Mouse (Mus musculus): ENCODE measurements around the gene Kctd21. TPM values are rescaled to one million over a fixed set of nuclear protein-coding genes. Genes with fewer than 3 reads are reported as not detected.

Gene Kctd21
- polyA plus RNA-seq, 1 experiment from 2014 or later, result 6.4 TPM

DNA sequence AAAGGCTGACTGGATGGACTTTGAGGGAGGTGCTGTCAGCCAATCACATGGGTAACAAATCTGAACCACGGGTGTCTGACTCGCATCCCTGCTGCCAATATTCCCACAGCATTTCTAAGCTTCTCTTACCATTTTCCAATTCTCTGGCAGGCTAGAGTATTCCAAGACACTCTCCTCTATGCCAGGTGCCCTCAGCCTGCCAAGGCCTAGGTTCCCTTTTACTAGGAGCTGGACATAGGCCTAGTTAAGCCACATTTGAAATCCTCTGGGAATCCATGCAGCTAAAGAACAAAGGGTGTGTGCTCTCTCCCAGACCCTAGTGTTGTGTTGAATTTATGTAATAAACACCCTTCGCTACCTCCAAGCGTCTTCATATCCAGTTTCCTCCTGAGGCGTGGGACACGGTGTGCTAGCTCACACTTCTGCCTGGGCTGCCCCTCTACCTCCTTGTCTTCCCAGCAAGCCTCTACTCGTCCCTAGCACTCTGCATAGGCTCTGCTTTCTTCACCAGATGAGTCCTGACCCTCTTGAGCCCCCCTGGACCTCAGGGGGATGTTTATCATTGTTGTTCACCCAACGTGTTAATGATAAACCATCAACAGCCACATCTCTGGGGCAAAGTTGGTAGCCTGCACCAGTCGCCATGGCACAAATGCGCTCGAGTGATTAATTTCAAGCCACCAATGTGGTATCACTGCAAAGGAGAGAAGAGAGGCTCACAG is 19.8 kb downstream of the Kctd21 start:
- WGBS, result 88% methylated on average over 11 of the region's 11 CpGs
- no peak for ATAC-seq (ENCODE audit: low FRiP score)
- Histone ChIP-seq H3K27me3 (replicated peaks) (no peaks in the 10 kb centered on the region), H3K9me3 (replicated peaks) (no peaks in the 10 kb centered on the region), H3K4me3 (replicated peaks) (no peak overlapping the region), H3K4me2 (no peak overlapping the region), H3K9ac (replicated peaks) (no peak overlapping the region), H3K4me1 (no peaks in the 10 kb centered on the region; the same call in 1 of the 2 replicates), H3K27ac (replicated peaks) (no peak overlapping the region), H3K36me3 (peaks cover 8% of the 10 kb centered on the region)

DNA sequence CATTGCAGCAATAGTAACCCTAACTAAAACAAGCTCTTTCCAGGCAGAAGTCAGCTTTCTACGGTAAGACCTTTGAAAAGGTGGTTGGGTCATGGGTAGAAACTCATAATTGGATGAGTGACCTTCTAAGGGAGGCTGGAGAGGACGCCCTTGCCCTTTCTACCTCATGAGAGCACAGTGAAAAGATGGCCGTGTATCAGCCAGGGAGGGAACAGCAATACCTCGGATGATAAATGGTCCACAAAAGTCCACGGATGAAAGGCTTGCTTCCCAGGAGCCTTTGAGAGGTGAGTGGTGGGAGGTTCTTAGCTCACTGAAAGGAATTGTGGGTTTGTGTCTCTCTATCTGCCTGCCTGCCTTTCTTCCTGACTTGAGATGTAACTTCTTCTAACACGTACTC is 21.2 kb downstream of the Kctd21 start:
- Histone ChIP-seq H3K9ac (replicated peaks) (no peak overlapping the region), H3K4me1 (no peaks in the 10 kb centered on the region; the same call in 1 of the 2 replicates), H3K9me3 (replicated peaks) (no peaks in the 10 kb centered on the region), H3K4me3 (replicated peaks) (no peak overlapping the region), H3K27me3 (replicated peaks) (no peaks in the 10 kb centered on the region), H3K4me2 (no peak overlapping the region), H3K27ac (replicated peaks) (no peak overlapping the region), H3K36me3 (no peaks in the 10 kb centered on the region)
- no peak for ATAC-seq (ENCODE audit: low FRiP score)
- 91% methylated on average over 6 of the region's 6 CpGs for WGBS

DNA sequence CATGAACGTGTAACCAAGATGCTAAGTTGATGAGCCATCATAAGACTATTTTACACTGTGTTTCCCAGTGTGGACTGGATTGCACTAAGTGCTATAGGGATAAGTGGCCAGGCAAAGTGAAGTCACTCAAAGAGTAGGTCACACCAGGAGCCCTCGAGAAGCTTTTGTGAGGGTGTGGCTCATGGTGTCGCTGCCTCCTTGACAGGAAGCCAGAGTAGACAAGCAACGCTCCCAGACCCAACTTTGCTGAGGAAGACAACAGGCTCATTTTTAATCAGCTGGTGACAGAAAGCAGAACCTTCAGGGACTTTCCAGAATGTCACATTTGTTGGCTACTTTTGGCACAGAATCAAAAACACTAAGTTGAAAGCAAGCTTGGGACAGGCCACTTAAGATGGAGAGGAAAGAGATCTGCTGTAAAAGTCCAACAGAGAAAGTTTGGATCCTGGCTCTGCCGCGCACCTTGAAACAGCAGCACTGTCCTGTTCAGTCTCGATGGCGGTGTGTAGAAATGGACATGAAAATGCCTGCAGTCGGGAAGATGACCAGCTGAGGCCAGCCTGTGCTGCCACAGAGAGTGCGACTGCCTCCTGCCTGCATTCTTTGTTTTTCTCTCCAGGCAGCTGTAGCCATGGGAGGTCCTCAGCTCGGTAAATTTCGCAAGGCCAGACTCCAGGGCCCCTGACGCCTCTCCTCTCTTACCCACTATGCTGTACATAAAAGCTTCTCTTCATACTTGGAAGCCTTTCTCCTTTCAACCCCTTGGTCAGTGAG is 23.1 kb downstream of the Kctd21 start:
- H3K27ac ChIP-seq (replicated peaks), result no peak overlapping the region
- no peaks in the 10 kb centered on the region; the same call in 1 of the 2 replicates for H3K4me1 ChIP-seq
- no peaks in the 10 kb centered on the region for H3K9me3 ChIP-seq (replicated peaks)
- no peak overlapping the region for H3K9ac ChIP-seq (replicated peaks)
- no peak for ATAC-seq (ENCODE audit: low FRiP score)
- WGBS, result 50% methylated on average over 13 of the region's 13 CpGs
- no peaks in the 10 kb centered on the region for H3K36me3 ChIP-seq
- H3K4me3 ChIP-seq (replicated peaks), result no peak overlapping the region
- H3K27me3 ChIP-seq (replicated peaks), result no peaks in the 10 kb centered on the region
- H3K4me2 ChIP-seq, result no peak overlapping the region

DNA sequence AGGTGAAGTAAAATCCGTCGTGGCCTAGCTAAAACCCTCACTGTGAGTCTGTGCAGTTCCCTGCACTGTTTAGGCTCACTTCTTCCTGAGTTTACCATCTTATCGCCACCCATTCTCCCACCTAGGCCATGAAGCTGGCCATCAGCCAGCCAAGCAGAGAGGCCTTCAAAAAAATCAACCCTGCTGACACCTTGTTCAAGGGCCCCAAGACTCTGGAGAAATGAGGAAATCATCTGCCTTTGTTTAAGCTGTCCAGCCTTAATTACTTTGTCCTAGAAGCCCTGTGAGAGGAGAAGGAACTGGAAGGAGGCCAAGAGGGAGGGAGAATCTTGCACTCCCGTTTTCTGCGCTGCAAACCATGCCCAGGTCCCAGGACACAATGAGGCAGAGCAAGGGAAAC is 24.1 kb downstream of the Kctd21 start:
- H3K4me3 ChIP-seq (replicated peaks), result no peak overlapping the region
- no peaks in the 10 kb centered on the region; the same call in 1 of the 2 replicates for H3K4me1 ChIP-seq
- H3K27ac ChIP-seq (replicated peaks), result no peak overlapping the region
- no peak overlapping the region for H3K9ac ChIP-seq (replicated peaks)
- H3K27me3 ChIP-seq (replicated peaks), result no peaks in the 10 kb centered on the region
- H3K36me3 ChIP-seq, result no peaks in the 10 kb centered on the region
- 82% methylated on average over 5 of the region's 5 CpGs for WGBS
- no peaks in the 10 kb centered on the region for H3K9me3 ChIP-seq (replicated peaks)
- H3K4me2 ChIP-seq, result no peak overlapping the region
- no peak for ATAC-seq (ENCODE audit: low FRiP score)

DNA sequence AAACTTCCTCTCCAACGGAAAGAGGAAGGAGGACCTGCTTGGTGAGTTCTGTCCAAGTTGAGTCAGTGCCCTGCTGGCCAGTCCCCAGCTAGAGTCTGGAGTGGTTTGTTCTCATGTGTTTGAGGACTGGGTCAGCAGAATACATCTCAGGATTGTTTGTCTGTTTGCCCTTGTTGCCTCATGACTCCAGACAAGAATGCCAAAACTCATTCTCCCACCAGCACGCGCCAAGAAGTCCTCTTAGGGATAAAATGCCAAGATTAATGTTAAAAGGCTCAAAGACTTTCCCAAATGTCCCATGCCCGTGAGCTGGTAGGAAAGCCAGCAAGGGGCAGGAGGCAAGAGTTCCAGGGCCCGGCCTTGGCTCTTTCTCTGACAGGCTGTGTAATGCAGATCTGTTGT is 24.7 kb downstream of the Kctd21 start:
- ATAC-seq (ENCODE audit: low FRiP score), result no peak
- H3K9me3 ChIP-seq (replicated peaks), result no peaks in the 10 kb centered on the region
- no peaks in the 10 kb centered on the region for H3K36me3 ChIP-seq
- no peak overlapping the region for H3K27ac ChIP-seq (replicated peaks)
- H3K4me3 ChIP-seq (replicated peaks), result no peak overlapping the region
- H3K4me2 ChIP-seq, result no peak overlapping the region
- 80% methylated on average over 5 of the region's 5 CpGs for WGBS
- no peak overlapping the region for H3K9ac ChIP-seq (replicated peaks)
- H3K27me3 ChIP-seq (replicated peaks), result no peaks in the 10 kb centered on the region
- H3K4me1 ChIP-seq, result no peaks in the 10 kb centered on the region; the same call in 1 of the 2 replicates

DNA sequence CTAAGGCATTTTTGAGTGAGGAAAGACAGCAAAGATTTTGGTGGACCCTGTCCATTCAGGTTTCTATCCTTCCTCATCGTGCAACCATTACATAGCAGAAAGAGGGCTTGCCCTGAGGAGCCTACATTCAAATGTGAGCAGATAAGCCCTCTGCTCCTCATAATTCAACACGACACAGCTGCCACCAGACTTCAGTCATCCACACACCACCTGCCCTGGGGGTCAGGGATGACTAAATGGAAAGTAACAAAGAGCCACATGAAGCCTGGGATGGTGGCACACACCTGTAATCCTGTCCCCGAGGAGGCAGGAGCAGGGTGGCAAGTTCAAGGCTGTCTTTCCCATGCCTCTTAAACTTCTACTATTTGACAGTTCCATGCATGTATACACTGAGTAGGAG is 25.7 kb downstream of the Kctd21 start:
- H3K4me2 ChIP-seq, result no peak overlapping the region
- H3K9me3 ChIP-seq (replicated peaks), result no peaks in the 10 kb centered on the region
- no peaks in the 10 kb centered on the region; the same call in 1 of the 2 replicates for H3K4me1 ChIP-seq
- no peak overlapping the region for H3K9ac ChIP-seq (replicated peaks)
- ATAC-seq (ENCODE audit: low FRiP score), result no peak
- 87% methylated on average over 3 of the region's 3 CpGs for WGBS
- no peak overlapping the region for H3K27ac ChIP-seq (replicated peaks)
- H3K36me3 ChIP-seq, result no peaks in the 10 kb centered on the region
- no peaks in the 10 kb centered on the region for H3K27me3 ChIP-seq (replicated peaks)
- H3K4me3 ChIP-seq (replicated peaks), result no peak overlapping the region

DNA sequence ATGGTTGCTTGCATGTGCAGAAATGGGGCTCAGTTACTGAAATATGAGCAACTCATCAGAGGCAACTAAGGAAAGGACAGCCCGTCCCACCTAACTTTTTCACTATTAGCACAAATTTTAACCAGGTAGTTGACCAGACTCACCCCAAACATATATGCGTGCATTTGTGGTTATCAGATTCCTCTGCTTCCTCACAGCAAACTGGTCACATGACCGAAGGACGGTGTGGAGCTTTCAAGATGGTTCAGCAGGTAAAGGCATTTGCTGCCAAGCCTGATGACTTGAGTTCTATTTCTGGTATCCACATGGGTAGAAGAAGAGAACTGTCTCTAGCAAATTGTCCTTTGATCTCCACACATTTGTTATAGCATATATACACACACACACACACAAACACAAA is 26.2 kb downstream of the Kctd21 start:
- Histone ChIP-seq H3K27ac (replicated peaks) (no peak overlapping the region), H3K9me3 (replicated peaks) (no peaks in the 10 kb centered on the region), H3K9ac (replicated peaks) (no peak overlapping the region), H3K27me3 (replicated peaks) (no peaks in the 10 kb centered on the region), H3K4me2 (no peak overlapping the region), H3K4me1 (no peaks in the 10 kb centered on the region; the same call in 1 of the 2 replicates), H3K4me3 (replicated peaks) (no peak overlapping the region), H3K36me3 (no peaks in the 10 kb centered on the region)
- 92% methylated on average over 4 of the region's 4 CpGs for WGBS
- ATAC-seq (ENCODE audit: low FRiP score), result no peak

DNA sequence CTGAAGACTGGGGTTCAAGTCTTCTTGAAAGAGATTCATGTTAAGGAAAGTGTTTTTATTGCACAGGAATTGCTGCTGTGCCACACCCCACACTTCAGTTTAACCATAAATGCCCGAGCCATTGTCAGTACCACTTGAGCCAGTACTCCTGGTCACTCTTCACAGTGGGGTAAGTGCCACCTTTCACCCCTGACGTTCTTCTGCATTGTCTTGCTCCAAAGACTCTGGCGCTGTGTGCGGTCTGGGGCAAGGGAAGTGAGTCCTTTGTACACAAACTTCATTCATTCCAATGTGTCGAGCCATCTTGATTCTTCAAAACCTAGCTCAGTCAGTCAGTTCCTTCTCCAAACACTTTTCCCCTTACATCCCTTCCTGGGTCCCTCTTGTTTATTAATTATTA is 28.0 kb downstream of the Kctd21 start:
- 51% methylated on average over 5 of the region's 5 CpGs for WGBS
- no peak for ATAC-seq (ENCODE audit: low FRiP score)
- H3K4me3 ChIP-seq (replicated peaks), result no peak overlapping the region

DNA sequence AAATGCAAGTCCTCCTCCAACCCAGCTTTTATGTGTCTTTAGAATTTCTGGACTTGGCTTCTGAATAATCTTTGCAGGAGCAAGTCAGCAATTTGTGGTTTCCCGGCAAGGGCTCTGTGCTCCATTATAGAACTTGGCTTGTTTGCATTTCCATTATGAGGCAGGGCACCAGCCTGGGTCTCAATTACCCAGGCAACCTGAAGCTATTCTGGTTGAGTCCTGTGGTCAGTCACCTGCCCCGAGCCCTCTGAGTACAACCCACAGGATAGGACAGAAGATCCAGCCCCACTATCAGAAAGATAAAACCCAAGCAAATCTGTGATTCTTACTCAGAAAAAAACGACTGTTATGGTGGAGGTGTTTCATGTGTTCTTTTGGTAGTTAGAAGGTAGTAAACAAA is 28.8 kb downstream of the Kctd21 start:
- Histone ChIP-seq H3K4me1 (no peaks in the 10 kb centered on the region), H3K4me2 (no peak overlapping the region), H3K9me3 (replicated peaks) (no peaks in the 10 kb centered on the region), H3K9ac (replicated peaks) (no peak overlapping the region), H3K27ac (replicated peaks) (no peak overlapping the region), H3K4me3 (replicated peaks) (no peak overlapping the region), H3K36me3 (no peaks in the 10 kb centered on the region), H3K27me3 (replicated peaks) (no peaks in the 10 kb centered on the region)
- ATAC-seq (ENCODE audit: low FRiP score), result no peak
- WGBS, result 48% methylated on average over 3 of the region's 3 CpGs

More for the DNA sequence above, 28.0 kb downstream of the Kctd21 start:
- H3K9me3 ChIP-seq (replicated peaks), result no peaks in the 10 kb centered on the region
- H3K9ac ChIP-seq (replicated peaks), result no peak overlapping the region
- H3K4me2 ChIP-seq, result no peak overlapping the region
- H3K4me1 ChIP-seq, result no peaks in the 10 kb centered on the region; the same call in 1 of the 2 replicates
- H3K36me3 ChIP-seq, result no peaks in the 10 kb centered on the region
- no peaks in the 10 kb centered on the region for H3K27me3 ChIP-seq (replicated peaks)
- H3K27ac ChIP-seq (replicated peaks), result no peak overlapping the region

DNA sequence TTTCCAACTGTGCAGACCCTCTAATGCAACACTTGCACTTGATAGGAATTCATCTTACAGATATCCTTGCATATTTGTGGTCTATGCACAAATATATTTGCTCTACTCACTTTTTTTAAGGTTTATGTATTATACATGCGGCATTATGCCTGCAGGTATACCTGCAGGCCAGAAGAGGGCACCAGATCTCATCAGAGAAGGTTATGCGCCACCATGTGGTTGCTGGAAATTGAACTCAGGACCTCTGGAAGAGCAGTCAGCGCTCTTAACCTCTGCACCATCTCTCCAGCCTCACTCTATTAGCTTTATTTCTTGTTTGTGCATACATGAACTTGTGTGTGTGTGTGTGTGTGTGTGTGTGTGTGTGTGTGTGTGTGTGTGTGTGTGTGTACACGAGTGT is 29.3 kb downstream of the Kctd21 start:
- no peak overlapping the region for H3K4me2 ChIP-seq
- WGBS, result 33% methylated on average over 4 of the region's 4 CpGs

DNA sequence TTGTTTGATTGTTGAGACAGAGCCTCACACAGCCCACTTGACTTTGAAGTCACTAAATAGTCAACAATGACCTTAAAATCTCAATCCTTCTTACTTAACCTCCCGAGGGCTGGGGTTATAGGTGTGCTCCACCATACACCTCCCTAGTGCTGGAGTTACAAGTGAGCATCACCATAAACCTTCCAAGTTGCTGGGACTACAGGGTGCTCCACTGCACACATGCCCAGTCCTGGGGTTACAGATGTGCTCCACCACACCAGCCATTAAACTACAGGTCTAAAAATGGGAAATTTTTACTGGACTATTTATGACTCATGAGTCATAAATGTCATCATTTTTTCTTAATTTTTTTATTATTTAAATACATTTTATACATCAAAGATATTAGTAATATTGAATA is 33.8 kb downstream of the Kctd21 start:
- no peak overlapping the region for H3K9ac ChIP-seq (replicated peaks)
- H3K9me3 ChIP-seq (replicated peaks), result no peaks in the 10 kb centered on the region
- no peaks in the 10 kb centered on the region for H3K27me3 ChIP-seq (replicated peaks)
- no peak for ATAC-seq (ENCODE audit: low FRiP score)
- no peak overlapping the region for H3K27ac ChIP-seq (replicated peaks)
- WGBS, result 72% methylated on average over 1 of the region's 1 CpGs
- no peak overlapping the region for H3K4me2 ChIP-seq
- H3K4me1 ChIP-seq, result peaks cover 2% of the 10 kb centered on the region
- no peak overlapping the region for H3K4me3 ChIP-seq (replicated peaks)
- no peaks in the 10 kb centered on the region for H3K36me3 ChIP-seq

More for the DNA sequence above, 29.3 kb downstream of the Kctd21 start:
- H3K4me3 ChIP-seq (replicated peaks), result no peak overlapping the region
- ATAC-seq (ENCODE audit: low FRiP score), result no peak
- no peaks in the 10 kb centered on the region for H3K9me3 ChIP-seq (replicated peaks)
- H3K4me1 ChIP-seq, result no peaks in the 10 kb centered on the region
- no peaks in the 10 kb centered on the region for H3K27me3 ChIP-seq (replicated peaks)
- H3K36me3 ChIP-seq, result no peaks in the 10 kb centered on the region
- H3K27ac ChIP-seq (replicated peaks), result no peak overlapping the region
- H3K9ac ChIP-seq (replicated peaks), result no peak overlapping the region

DNA sequence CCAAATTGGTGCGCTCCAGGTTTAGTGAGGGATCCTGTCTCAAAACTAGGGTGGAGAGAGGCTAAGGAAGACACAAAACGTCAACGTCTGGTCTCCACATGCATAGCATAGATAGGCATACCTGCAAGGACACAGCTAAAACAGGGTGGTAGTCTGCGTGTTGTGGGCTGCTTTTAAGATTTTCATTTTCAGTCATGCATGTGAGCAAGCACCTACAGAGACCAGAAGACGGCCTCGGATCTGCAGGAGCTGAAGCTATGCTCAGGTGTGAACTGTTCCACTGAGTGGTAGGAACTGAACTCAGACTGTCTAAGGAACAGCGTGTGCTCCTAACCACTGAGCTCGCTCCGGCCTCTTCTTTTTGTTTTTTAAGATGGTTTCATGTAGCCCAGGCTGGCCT is 43.0 kb downstream of the Kctd21 start:
- WGBS, result 97% methylated on average over 9 of the region's 9 CpGs

More for the DNA sequence above, 43.0 kb downstream of the Kctd21 start:
- Histone ChIP-seq H3K4me2 (no peak overlapping the region), H3K27me3 (replicated peaks) (no peaks in the 10 kb centered on the region), H3K27ac (replicated peaks) (no peak overlapping the region), H3K36me3 (peaks cover 34% of the 10 kb centered on the region), H3K4me3 (replicated peaks) (no peak overlapping the region), H3K4me1 (peaks cover 13% of the 10 kb centered on the region), H3K9me3 (replicated peaks) (no peaks in the 10 kb centered on the region), H3K9ac (replicated peaks) (no peak overlapping the region)
- no peak for ATAC-seq (ENCODE audit: low FRiP score)

Data from neural tube, embryonic 15.5 days (tissue).